Mouse (Mus musculus) stomach, postnatal 0 days (tissue): ENCODE measurements around the gene Tmc7.

Experiments
- CTCF ChIP-seq: IDR thresholded peaks from 2 replicates; pipeline ENCODE4 v1.5.1; 2016; ENCODE audit warnings: antibody characterized with exemption, low read depth, mild to moderate bottlenecking, moderate library complexity
- EP300 ChIP-seq: optimal IDR thresholded peaks from 2 replicates; pipeline ENCODE3; 2016; ENCODE audit warnings: antibody characterized with exemption

- no peak for TF ChIP-seq CTCF
- TF ChIP-seq EP300, result no peak
Observed at GRCm38 (mm10) chr7:118493892-118494291, 90.6 kb downstream of the Tmc7 start.
